Mouse (Mus musculus): ENCODE measurements around the gene Vmn2r95. TPM values are rescaled to one million over a fixed set of nuclear protein-coding genes. Genes with fewer than 3 reads are reported as not detected.
A peak's percentile ranks its signal among the peaks of the same experiment; 100 is the strongest.

The Vmn2r95 gene
- total RNA-seq (2012; rRNA removed) (under 0.01 TPM in 1 of 2 replicates, not detected in the other), polyA plus RNA-seq (2012; ENCODE audit: insufficient read depth in 1 of 2, insufficient read length in 2 of 2, low read depth in 1 of 2, low replicate concordance in 2 of 2, missing spikeins in 1 of 2) (under 1 TPM in 1 of 2 experiments, not detected in 1; 0.01 TPM)

DNA sequence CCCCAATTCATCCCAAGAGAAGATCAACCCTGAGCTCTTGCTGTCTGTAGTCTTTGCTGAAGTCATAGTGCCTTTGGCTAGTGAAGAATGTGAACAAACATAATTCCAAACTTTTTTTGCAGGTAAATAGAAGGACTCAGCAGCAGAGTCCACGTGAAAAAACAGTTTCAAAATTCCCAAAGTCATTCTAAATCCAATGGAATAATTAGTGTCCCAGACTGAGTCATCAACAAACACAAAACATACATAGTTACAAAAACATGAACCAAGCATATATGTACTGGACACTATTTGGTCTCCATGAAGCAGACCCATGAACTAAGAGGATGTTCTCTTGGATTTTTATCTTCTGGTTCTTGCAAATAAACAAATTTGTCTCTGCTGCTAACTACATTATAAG, at the start of gene Vmn2r95:
TSS of gene Vmn2r95 (plus strand) at position 301 of the 400 bp plus-strand sequence.
- H3K27me3 ChIP-seq (ENCODE audit: control insufficient read depth in 1 of 2, insufficient read depth in 2 of 2, low read length in 2 of 2), result no peaks in the 10 kb centered on the region
- H3K4me1 ChIP-seq (ENCODE audit: control insufficient read depth in 1 of 2, insufficient read depth in 2 of 2, low read length in 2 of 2), result no peaks in the 10 kb centered on the region
- no peaks in the 10 kb centered on the region for H3K79me2 ChIP-seq (ENCODE audit: control insufficient read depth, insufficient read depth, low read length, poor library complexity)
- no peak within 1 kb of the TSS for H3K9ac ChIP-seq (ENCODE audit: control insufficient read depth, low read depth, low read length, poor library complexity, severe bottlenecking)
- H3K27ac ChIP-seq (ENCODE audit: control insufficient read depth, low read depth, low read length), result no peak within 1 kb of the TSS
- no peak for DNase-seq (ENCODE audit: low read depth, low spot score)
- peaks cover 0 to 4% of the 10 kb centered on the region in 2 experiments; a peak in 2 of 4 replicates for H3K36me3 ChIP-seq (ENCODE audit: control insufficient read depth in 1 of 2, insufficient read depth in 2 of 2, low read length in 2 of 2)
- TF ChIP-seq TAL1 (IDR thresholded peaks at IDR 0.05; ENCODE audit: low read length) (no peak), UBTF (IDR thresholded peaks at IDR 0.05; ENCODE audit: borderline replicate concordance, insufficient read depth, low read depth, low read length) (no peak), MYC (IDR thresholded peaks at IDR 0.05; ENCODE audit: low read depth, low read length) (no peak), ETS1 (IDR thresholded peaks at IDR 0.05; ENCODE audit: low read depth, low read length) (no peak), ZKSCAN1 (IDR thresholded peaks at IDR 0.05; ENCODE audit: low read depth, low read length) (no peak)
- H3K4me3 ChIP-seq (ENCODE audit: control insufficient read depth in 1 of 2, insufficient read depth in 1 of 2, low read depth in 2 of 2, low read length in 2 of 2), result no peak within 1 kb of the TSS
- H3K9me3 ChIP-seq (replicated peaks; ENCODE audit: insufficient read depth, low read length), result no peaks in the 10 kb centered on the region

GRCm38 (mm10) chr17:18455619-18456140, 31.8 kb downstream of the Vmn2r95 start:
- no peak overlapping the region for H3K4me3 ChIP-seq (ENCODE audit: control insufficient read depth in 1 of 2, insufficient read depth in 1 of 2, low read depth in 2 of 2, low read length in 2 of 2)
- H3K9me3 ChIP-seq (replicated peaks; ENCODE audit: insufficient read depth, low read length), result no peaks in the 10 kb centered on the region
- no peaks in the 10 kb centered on the region for H3K79me2 ChIP-seq (ENCODE audit: control insufficient read depth, insufficient read depth, low read length, poor library complexity)
- H3K27me3 ChIP-seq (ENCODE audit: control insufficient read depth in 1 of 2, insufficient read depth in 2 of 2, low read length in 2 of 2), result no peaks in the 10 kb centered on the region
- H3K36me3 ChIP-seq (ENCODE audit: control insufficient read depth in 1 of 2, insufficient read depth in 2 of 2, low read length in 2 of 2), result peaks cover 0 to 26% of the 10 kb centered on the region in 2 experiments; a peak in 2 of 4 replicates
- peak; percentile 37 for DNase-seq (ENCODE audit: low read depth, low spot score)
- peaks cover 7 to 17% of the 10 kb centered on the region in 2 experiments for H3K4me1 ChIP-seq (ENCODE audit: control insufficient read depth in 1 of 2, insufficient read depth in 2 of 2, low read length in 2 of 2)
- peak overlapping the region; percentile 80 for H3K27ac ChIP-seq (ENCODE audit: control insufficient read depth, low read depth, low read length)
- peak overlapping the region; percentile 38; the same call in 1 of the 2 replicates for H3K9ac ChIP-seq (ENCODE audit: control insufficient read depth, low read depth, low read length, poor library complexity, severe bottlenecking)
- peak; percentile 41 for TF ChIP-seq ETS1 (IDR thresholded peaks at IDR 0.05; ENCODE audit: low read depth, low read length)
- no peak for TF ChIP-seq CHD2 (IDR thresholded peaks at IDR 0.05; ENCODE audit: low read length)
- TF ChIP-seq GABPA (IDR thresholded peaks at IDR 0.05; ENCODE audit: low read depth, low read length), result no peak
- TF ChIP-seq E2F4 (IDR thresholded peaks at IDR 0.05; ENCODE audit: borderline replicate concordance, low read depth, low read length), result no peak
- TF ChIP-seq MAFK (IDR thresholded peaks at IDR 0.05; ENCODE audit: borderline replicate concordance, low read depth, low read length), result no peak
- no peak for TF ChIP-seq NRF1 (IDR thresholded peaks at IDR 0.05; ENCODE audit: insufficient read depth, low read depth, low read length, poor library complexity, severe bottlenecking)
- TF ChIP-seq NELFE (IDR thresholded peaks at IDR 0.05; ENCODE audit: low read depth, low read length), result no peak
- no peak for TF ChIP-seq UBTF (IDR thresholded peaks at IDR 0.05; ENCODE audit: borderline replicate concordance, insufficient read depth, low read depth, low read length)
- no peak for TF ChIP-seq JUND (IDR thresholded peaks at IDR 0.05; ENCODE audit: low read depth, low read length)
- no peak for TF ChIP-seq ZKSCAN1 (IDR thresholded peaks at IDR 0.05; ENCODE audit: low read depth, low read length)
- peak; percentile 74 for TF ChIP-seq TCF12 (IDR thresholded peaks at IDR 0.05; ENCODE audit: low read depth, low read length)
- no peak for TF ChIP-seq USF2 (IDR thresholded peaks at IDR 0.05; ENCODE audit: borderline replicate concordance in 1 of 2, insufficient read depth in 1 of 2, low read depth in 1 of 2, low read length in 2 of 2)
- TF ChIP-seq SMC3 (IDR thresholded peaks at IDR 0.05; ENCODE audit: low read depth, low read length), result no peak
- TF ChIP-seq EP300 (IDR thresholded peaks at IDR 0.05; ENCODE audit: low read depth in 1 of 2, low read length in 2 of 2), result peak; percentile 68 to 73
- TF ChIP-seq RCOR1 (IDR thresholded peaks at IDR 0.05; ENCODE audit: low read depth, low read length), result 0 out of 2 replicates have a peak, but pooled peaks have one; percentile 27
- no peak for TF ChIP-seq POLR2AphosphoS5 (IDR thresholded peaks at IDR 0.05; ENCODE audit: borderline replicate concordance, low read depth, low read length)
- no peak; the same call in 1 of the 2 replicates for TF ChIP-seq TAL1 (IDR thresholded peaks at IDR 0.05; ENCODE audit: low read length)
- peak; percentile 33; the same call in 1 of the 2 replicates for TF ChIP-seq ZNF384 (IDR thresholded peaks at IDR 0.05; ENCODE audit: low read depth, low read length)
- TF ChIP-seq ELF1 (IDR thresholded peaks at IDR 0.05; ENCODE audit: low read depth, low read length), result no peak
- no peak for TF ChIP-seq MEF2A (IDR thresholded peaks at IDR 0.05; ENCODE audit: extremely low read depth, insufficient replicate concordance, low read depth, low read length, poor library complexity, severe bottlenecking)
- TF ChIP-seq ZMIZ1 (IDR thresholded peaks at IDR 0.05; ENCODE audit: low read depth, low read length), result no peak
- TF ChIP-seq SIN3A (IDR thresholded peaks at IDR 0.05; ENCODE audit: low read length), result no peak
- no peak for TF ChIP-seq MYC (IDR thresholded peaks at IDR 0.05; ENCODE audit: low read depth, low read length)
- peak; percentile 41; the same call in 1 of the 2 replicates for TF ChIP-seq GATA1 (IDR thresholded peaks at IDR 0.05; ENCODE audit: low read depth, low read length)
- TF ChIP-seq POLR2AphosphoS2 (IDR thresholded peaks at IDR 0.05; ENCODE audit: low read length), result no peak
- TF ChIP-seq MAZ (IDR thresholded peaks at IDR 0.05; ENCODE audit: low read depth, low read length), result 0 out of 2 replicates have a peak, but pooled peaks have one; percentile 51
- TF ChIP-seq KAT2A (conservative IDR thresholded peaks at IDR 0.05; ENCODE audit: low read depth, low read length), result no peak
- TF ChIP-seq MXI1 (IDR thresholded peaks at IDR 0.05; ENCODE audit: low read depth, low read length), result no peak

All from MEL (cell line).